Mouse (Mus musculus): ENCODE measurements around the gene Tenm4. TPM values are rescaled to one million over a fixed set of nuclear protein-coding genes. Genes with fewer than 3 reads are reported as not detected.

Gene Tenm4
- total RNA-seq, 1 experiment, result 38.9 TPM

DNA sequence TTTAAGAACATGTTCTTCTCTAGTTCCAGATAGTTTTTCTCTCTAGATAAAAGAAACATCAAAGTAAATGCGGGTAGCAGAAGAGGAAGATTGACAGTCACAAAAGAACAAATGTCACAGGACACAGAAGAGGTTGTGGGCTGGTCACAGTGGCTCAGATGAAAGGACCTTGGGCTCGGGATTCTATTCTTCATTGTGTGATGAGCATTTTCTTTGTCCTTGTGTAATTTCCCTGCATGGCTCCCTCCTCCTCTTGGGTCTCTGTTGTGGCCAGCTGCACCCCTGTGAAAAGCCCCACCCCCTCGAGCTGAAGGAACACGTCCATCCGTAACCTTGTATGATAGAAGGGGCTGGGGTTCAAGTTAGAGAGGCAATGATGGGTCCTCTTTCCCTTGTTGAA, 628.8 kb downstream of the Tenm4 start:
- Histone ChIP-seq H3K36me3 (ENCODE audit: control insufficient read depth, insufficient read depth, low read length, poor library complexity, severe bottlenecking) (no peaks in the 10 kb centered on the region), H3K9me3 (ENCODE audit: control insufficient read depth, insufficient read depth, low read depth, low read length) (no peaks in the 10 kb centered on the region), H3K27ac (ENCODE audit: insufficient read depth, low read depth, low read length, poor library complexity, severe bottlenecking) (no peak overlapping the region), H3K9ac (ENCODE audit: insufficient read depth, low read depth, low read length, poor library complexity, severe bottlenecking) (no peak overlapping the region), H3K4me3 (ENCODE audit: insufficient read depth in 1 of 2, low read depth in 1 of 2, low read length in 2 of 2, poor library complexity in 1 of 2, severe bottlenecking in 1 of 2) (no peak overlapping the region), H3K4me1 (ENCODE audit: control insufficient read depth in 2 of 2, insufficient read depth in 2 of 2, low read length in 2 of 2, poor library complexity in 1 of 2) (no peaks in the 10 kb centered on the region)
- in situ Hi-C loops (cut with MboI; ENCODE audit: low sequenced_read_pairs in 2 of 2, unreplicated experiment in 2 of 2), result loop anchor here in 1 of 2 experiments (10.0 kb wide), 1 partner anchor 105 kb away; no protein-coding TSS in a partner anchor
- no peak for TF ChIP-seq ZC3H11A (IDR thresholded peaks at IDR 0.05; ENCODE audit: borderline replicate concordance, low read depth, low read length)
- TF ChIP-seq HCFC1 (IDR thresholded peaks at IDR 0.05; ENCODE audit: borderline replicate concordance, insufficient read depth, low read length), result no peak
- no peak for TF ChIP-seq MAFK (IDR thresholded peaks at IDR 0.05; ENCODE audit: insufficient read depth, low read depth, low read length)
- no peak for TF ChIP-seq ZNF384 (IDR thresholded peaks at IDR 0.05; ENCODE audit: low read depth, low read length)
- TF ChIP-seq CHD2 (IDR thresholded peaks at IDR 0.05; ENCODE audit: low read depth, low read length), result no peak
- DNase-seq (ENCODE audit: low read depth, low spot score), result no peak

DNA sequence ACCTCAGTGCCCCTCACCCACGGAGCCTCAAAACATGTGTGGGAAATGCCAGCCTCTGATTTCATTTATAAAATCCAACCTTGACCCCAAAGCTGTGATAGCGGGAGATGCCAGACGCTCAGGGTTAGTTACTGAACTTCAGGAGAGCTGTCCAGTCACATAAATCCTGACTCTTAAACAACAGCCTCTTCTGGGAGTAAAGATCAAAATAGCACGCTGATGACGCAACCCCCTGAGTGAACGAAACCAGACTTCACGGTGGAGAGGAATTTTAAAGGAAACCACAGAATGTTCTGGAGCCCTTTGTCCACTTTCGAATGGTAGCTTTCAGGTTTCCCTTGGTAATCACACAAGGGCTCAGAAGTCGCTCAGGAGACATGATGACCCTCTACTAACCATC, 630.3 kb downstream of the Tenm4 start:
- Histone ChIP-seq H3K9me3 (ENCODE audit: control insufficient read depth, insufficient read depth, low read depth, low read length) (no peaks in the 10 kb centered on the region), H3K36me3 (ENCODE audit: control insufficient read depth, insufficient read depth, low read length, poor library complexity, severe bottlenecking) (no peaks in the 10 kb centered on the region), H3K4me3 (ENCODE audit: insufficient read depth in 1 of 2, low read depth in 1 of 2, low read length in 2 of 2, poor library complexity in 1 of 2, severe bottlenecking in 1 of 2) (no peak overlapping the region), H3K4me1 (ENCODE audit: control insufficient read depth in 2 of 2, insufficient read depth in 2 of 2, low read length in 2 of 2, poor library complexity in 1 of 2) (peaks cover 0 to 4% of the 10 kb centered on the region in 2 experiments; a peak in 1 of 4 replicates), H3K9ac (ENCODE audit: insufficient read depth, low read depth, low read length, poor library complexity, severe bottlenecking) (no peak overlapping the region), H3K27ac (ENCODE audit: insufficient read depth, low read depth, low read length, poor library complexity, severe bottlenecking) (no peak overlapping the region)
- TF ChIP-seq CHD2 (IDR thresholded peaks at IDR 0.05; ENCODE audit: low read depth, low read length), result no peak
- TF ChIP-seq HCFC1 (IDR thresholded peaks at IDR 0.05; ENCODE audit: borderline replicate concordance, insufficient read depth, low read length), result no peak
- no peak for TF ChIP-seq MAFK (IDR thresholded peaks at IDR 0.05; ENCODE audit: insufficient read depth, low read depth, low read length)
- no peak for TF ChIP-seq ZNF384 (IDR thresholded peaks at IDR 0.05; ENCODE audit: low read depth, low read length)
- TF ChIP-seq ZC3H11A (IDR thresholded peaks at IDR 0.05; ENCODE audit: borderline replicate concordance, low read depth, low read length), result no peak
- no peak for DNase-seq (ENCODE audit: low read depth, low spot score)
- in situ Hi-C loops (cut with MboI; ENCODE audit: low sequenced_read_pairs in 2 of 2, unreplicated experiment in 2 of 2), result no loop called here

DNA sequence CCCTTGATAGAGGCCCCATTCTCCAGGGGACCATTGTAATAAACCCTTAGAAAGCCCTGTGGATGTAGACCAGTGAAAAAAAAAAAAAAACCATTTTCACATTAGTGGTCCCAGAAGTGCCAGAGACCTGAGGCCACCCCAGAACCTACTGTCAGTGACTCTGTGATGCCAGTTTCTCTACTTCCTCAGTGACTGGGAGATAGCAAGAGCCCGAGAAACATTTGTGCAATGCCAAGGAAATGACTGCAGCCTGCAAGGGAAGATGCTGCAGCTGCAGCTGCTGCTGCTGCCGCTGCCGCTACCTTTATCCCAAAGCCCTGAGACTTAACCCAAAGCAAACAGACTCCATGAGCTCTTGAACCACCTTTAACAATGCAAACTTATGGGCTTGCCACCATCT, 631.2 kb downstream of the Tenm4 start:
- H3K36me3 ChIP-seq (ENCODE audit: control insufficient read depth, insufficient read depth, low read length, poor library complexity, severe bottlenecking), result no peaks in the 10 kb centered on the region
- in situ Hi-C loops (cut with MboI; ENCODE audit: low sequenced_read_pairs in 2 of 2, unreplicated experiment in 2 of 2), result no loop called here

DNA sequence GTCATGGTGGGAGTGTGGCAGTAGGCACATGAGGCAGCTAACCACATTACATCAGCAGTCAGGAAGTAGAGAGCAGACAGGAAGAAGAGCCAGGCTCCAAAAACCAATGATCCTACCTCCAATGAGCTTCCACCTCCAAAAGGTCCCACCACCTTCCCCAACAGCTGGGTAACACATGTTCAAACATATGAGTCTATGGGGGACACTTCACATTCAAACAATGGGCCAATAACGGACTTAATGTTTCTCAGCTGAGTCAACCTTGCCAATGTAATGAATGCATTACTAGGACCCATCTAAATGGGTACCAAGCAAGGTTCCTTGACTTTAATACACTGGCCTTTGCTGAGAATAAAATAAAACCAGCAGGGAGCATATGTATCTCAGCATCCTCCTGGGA, 635.5 kb downstream of the Tenm4 start:
- TF ChIP-seq ZNF384 (IDR thresholded peaks at IDR 0.05; ENCODE audit: low read depth, low read length) (no peak), CHD2 (IDR thresholded peaks at IDR 0.05; ENCODE audit: low read depth, low read length) (no peak), ZC3H11A (IDR thresholded peaks at IDR 0.05; ENCODE audit: borderline replicate concordance, low read depth, low read length) (no peak), HCFC1 (IDR thresholded peaks at IDR 0.05; ENCODE audit: borderline replicate concordance, insufficient read depth, low read length) (no peak), MAFK (IDR thresholded peaks at IDR 0.05; ENCODE audit: insufficient read depth, low read depth, low read length) (no peak)
- Histone ChIP-seq H3K36me3 (ENCODE audit: control insufficient read depth, insufficient read depth, low read length, poor library complexity, severe bottlenecking) (no peaks in the 10 kb centered on the region), H3K4me3 (ENCODE audit: insufficient read depth in 1 of 2, low read depth in 1 of 2, low read length in 2 of 2, poor library complexity in 1 of 2, severe bottlenecking in 1 of 2) (no peak overlapping the region), H3K9ac (ENCODE audit: insufficient read depth, low read depth, low read length, poor library complexity, severe bottlenecking) (no peak overlapping the region), H3K9me3 (ENCODE audit: control insufficient read depth, insufficient read depth, low read depth, low read length) (no peaks in the 10 kb centered on the region), H3K27ac (ENCODE audit: insufficient read depth, low read depth, low read length, poor library complexity, severe bottlenecking) (no peak overlapping the region), H3K4me1 (ENCODE audit: control insufficient read depth in 2 of 2, insufficient read depth in 2 of 2, low read length in 2 of 2, poor library complexity in 1 of 2) (peaks cover 0 to 4% of the 10 kb centered on the region in 2 experiments; a peak in 1 of 4 replicates)
- DNase-seq (ENCODE audit: low read depth, low spot score), result no peak
- in situ Hi-C loops (cut with MboI; ENCODE audit: low sequenced_read_pairs in 2 of 2, unreplicated experiment in 2 of 2), result no loop called here

More for the DNA sequence above, 631.2 kb downstream of the Tenm4 start:
- TF ChIP-seq HCFC1 (IDR thresholded peaks at IDR 0.05; ENCODE audit: borderline replicate concordance, insufficient read depth, low read length) (no peak), MAFK (IDR thresholded peaks at IDR 0.05; ENCODE audit: insufficient read depth, low read depth, low read length) (no peak), ZC3H11A (IDR thresholded peaks at IDR 0.05; ENCODE audit: borderline replicate concordance, low read depth, low read length) (no peak), CHD2 (IDR thresholded peaks at IDR 0.05; ENCODE audit: low read depth, low read length) (no peak), ZNF384 (IDR thresholded peaks at IDR 0.05; ENCODE audit: low read depth, low read length) (no peak)
- Histone ChIP-seq H3K4me3 (ENCODE audit: insufficient read depth in 1 of 2, low read depth in 1 of 2, low read length in 2 of 2, poor library complexity in 1 of 2, severe bottlenecking in 1 of 2) (no peak overlapping the region), H3K27ac (ENCODE audit: insufficient read depth, low read depth, low read length, poor library complexity, severe bottlenecking) (no peak overlapping the region), H3K9me3 (ENCODE audit: control insufficient read depth, insufficient read depth, low read depth, low read length) (no peaks in the 10 kb centered on the region), H3K9ac (ENCODE audit: insufficient read depth, low read depth, low read length, poor library complexity, severe bottlenecking) (no peak overlapping the region), H3K4me1 (ENCODE audit: control insufficient read depth in 2 of 2, insufficient read depth in 2 of 2, low read length in 2 of 2, poor library complexity in 1 of 2) (peaks cover 0 to 4% of the 10 kb centered on the region in 2 experiments; a peak in 1 of 4 replicates)
- DNase-seq (ENCODE audit: low read depth, low spot score), result no peak
